Mouse (Mus musculus) naive thymus-derived CD4-positive, alpha-beta T cell, adult 2 months (primary cell): Measurements from ENCODE around the gene Btnl1.

ENCODE experiments used
- DNase-seq: peaks from one replicate; pipeline ENCODE4 v3.0.0-alpha.2; 2011; ENCODE audit warnings: low read depth

The Btnl1 gene

GRCm38 (mm10) chr17:34376847-34377246 lies at the start of gene Btnl1:
TSS of gene Btnl1 (plus strand) at chr17:34377132.
- no peak for DNase-seq

- DNase-seq: peak; percentile 50
These were observed 47.1 kb upstream of the Btnl1 start for GRCm38 (mm10) chr17:34329807-34330206.

- no peak for DNase-seq
These were observed 45.7 kb upstream of the Btnl1 start for GRCm38 (mm10) chr17:34331200-34331599.

- DNase-seq: no peak
These were observed 36.1 kb upstream of the Btnl1 start for GRCm38 (mm10) chr17:34340619-34341402.

GRCm38 (mm10) chr17:34344882-34345281 lies 32.0 kb upstream of the Btnl1 start:
- no peak for DNase-seq

- no peak for DNase-seq
These were observed 31.4 kb upstream of the Btnl1 start for GRCm38 (mm10) chr17:34345486-34345885.

GRCm38 (mm10) chr17:34346041-34346440 lies 30.9 kb upstream of the Btnl1 start:
- no peak for DNase-seq

- DNase-seq: peak; percentile 89
These were observed 29.2 kb upstream of the Btnl1 start for GRCm38 (mm10) chr17:34347606-34348308.

- DNase-seq: peak; percentile 93
These were observed 27.5 kb upstream of the Btnl1 start for GRCm38 (mm10) chr17:34349429-34349828.

- DNase-seq: no peak
These were observed 22.4 kb upstream of the Btnl1 start, which contains the start of gene Btnl2 for GRCm38 (mm10) chr17:34354539-34354938. TSS of gene Btnl2 (plus strand) at chr17:34354822.

GRCm38 (mm10) chr17:34354940-34355339 lies 22.0 kb upstream of the Btnl1 start:
- peak; percentile 64 for DNase-seq

- no peak for DNase-seq
These were observed 13.9 kb upstream of the Btnl1 start for GRCm38 (mm10) chr17:34362954-34363546.

GRCm38 (mm10) chr17:34363676-34364310 lies 13.1 kb upstream of the Btnl1 start:
- no peak for DNase-seq

GRCm38 (mm10) chr17:34365031-34365430 lies 11.9 kb upstream of the Btnl1 start:
- DNase-seq: no peak

GRCm38 (mm10) chr17:34370563-34370962 lies 6.4 kb upstream of the Btnl1 start:
- no peak for DNase-seq

GRCm38 (mm10) chr17:34373055-34373709 lies 3.8 kb upstream of the Btnl1 start:
- DNase-seq: no peak

- no peak for DNase-seq
These were observed 698 bp downstream of the Btnl1 start for GRCm38 (mm10) chr17:34377450-34378209.

- DNase-seq: no peak
These were observed 1.8 kb downstream of the Btnl1 start for GRCm38 (mm10) chr17:34378716-34379115.

GRCm38 (mm10) chr17:34379451-34379850 lies 2.5 kb downstream of the Btnl1 start:
- DNase-seq: no peak

GRCm38 (mm10) chr17:34381876-34382275 lies 4.9 kb downstream of the Btnl1 start:
- no peak for DNase-seq

GRCm38 (mm10) chr17:34383212-34383611 lies 6.3 kb downstream of the Btnl1 start:
- peak; percentile 44 for DNase-seq
